Mouse (Mus musculus): Measurements from ENCODE around the gene Map2k2.
A peak's percentile ranks its signal among the peaks of the same experiment; 100 is the strongest.

GRCm38 (mm10) chr10:81173132-81173531 is 67.4 kb downstream of the Map2k2 start:
- no peak for TF ChIP-seq CHD2 (IDR thresholded peaks at IDR 0.05; ENCODE audit: low read length)
- TF ChIP-seq TBP (IDR thresholded peaks at IDR 0.05; ENCODE audit: low read depth, low read length) = peak; percentile 81; the same call in 1 of the 2 replicates
- TF ChIP-seq CTCF (IDR thresholded peaks at IDR 0.05 in 2 of 3, conservative IDR thresholded peaks at IDR 0.05 in 1 of 3; ENCODE audit: control insufficient read depth in 1 of 3, insufficient read depth in 1 of 3, low read depth in 2 of 3, low read length in 3 of 3, poor library complexity in 1 of 3, severe bottlenecking in 1 of 3) = peak; percentile 87 to 93 (median 89)
- peak; percentile 37; the same call in 1 of the 2 replicates for TF ChIP-seq ZNF384 (IDR thresholded peaks at IDR 0.05; ENCODE audit: low read depth, low read length)
- TF ChIP-seq GATA1 (IDR thresholded peaks at IDR 0.05; ENCODE audit: low read depth, low read length) = no peak
- peak; percentile 65 for TF ChIP-seq MAX (IDR thresholded peaks at IDR 0.05; ENCODE audit: low read length)
- TF ChIP-seq EP300 (IDR thresholded peaks at IDR 0.05; ENCODE audit: low read depth in 1 of 2, low read length in 2 of 2) = no peak
- TF ChIP-seq POLR2A (IDR thresholded peaks at IDR 0.05; ENCODE audit: control insufficient read depth in 1 of 2, insufficient read depth in 1 of 2, low read depth in 1 of 2, low read length in 2 of 2, poor library complexity in 1 of 2) = peak in 1 of 2 experiments; percentile 95; a peak in 2 of 4 replicates
- TF ChIP-seq UBTF (IDR thresholded peaks at IDR 0.05; ENCODE audit: borderline replicate concordance, insufficient read depth, low read depth, low read length) = no peak
- TF ChIP-seq TCF12 (IDR thresholded peaks at IDR 0.05; ENCODE audit: low read depth, low read length) = peak; percentile 69
- TF ChIP-seq MEF2A (IDR thresholded peaks at IDR 0.05; ENCODE audit: extremely low read depth, insufficient replicate concordance, low read depth, low read length, poor library complexity, severe bottlenecking) = no peak
- peak; percentile 69 for TF ChIP-seq MXI1 (IDR thresholded peaks at IDR 0.05; ENCODE audit: low read depth, low read length)

All from MEL (cell line).